Mouse (Mus musculus) lung, embryonic 15.5 days (tissue): Measurements from ENCODE around the gene Gm21964. TPM values are rescaled to one million over a fixed set of nuclear protein-coding genes. Genes with fewer than 3 reads are reported as not detected.

ENCODE experiments used
- ATAC-seq: fragments of 200-750 bp; cut with Nextera tagmentation; 2 replicates; pipeline ENCODE4 v1.8.0; 2017; ENCODE audit warnings: moderate number of reproducible peaks, borderline replicate concordance; ENCODE audit not compliant: low FRiP score, low TSS enrichment; ENCODE audit errors: extremely low read depth
- H3K27ac ChIP-seq: fragments of 300-500 bp; sonication (generic); 2 replicates; pipeline ENCODE4 v1.5.1; 2015; ENCODE audit warnings: moderate library complexity, mild to moderate bottlenecking, inconsistent platforms
- H3K27me3 ChIP-seq: fragments of 300-500 bp; sonication (generic); 2 replicates; pipeline ENCODE4 v1.6.1; 2015; ENCODE audit warnings: inconsistent platforms
- H3K36me3 ChIP-seq: fragments of 300-500 bp; sonication (generic); 2 replicates; pipeline ENCODE4 v1.6.1; 2015; ENCODE audit warnings: inconsistent platforms
- H3K4me1 ChIP-seq: fragments of 300-500 bp; sonication (generic); 2 replicates; pipeline ENCODE4 v1.6.1; 2015; ENCODE audit warnings: inconsistent platforms
- H3K4me2 ChIP-seq: fragments of 300-500 bp; sonication (generic); 2 replicates; pipeline ENCODE4 v1.6.1; 2015; ENCODE audit warnings: inconsistent platforms, mild to moderate bottlenecking, moderate library complexity
- H3K4me3 ChIP-seq: fragments of 300-500 bp; sonication (generic); 2 replicates; pipeline ENCODE4 v1.5.1; 2015; ENCODE audit warnings: mild to moderate bottlenecking, inconsistent platforms
- H3K9ac ChIP-seq: fragments of 300-500 bp; sonication (generic); 2 replicates; pipeline ENCODE4 v1.6.1; 2015; ENCODE audit warnings: inconsistent platforms
- H3K9me3 ChIP-seq: fragments of 300-500 bp; sonication (generic); 2 replicates; pipeline ENCODE4 v1.6.1; 2016; ENCODE audit warnings: inconsistent platforms
- WGBS: fragments of 180-500 bp; shearing (Covaris S2); methylation state at CpG from one replicate; pipeline ENCODE4 v1.1.7; 2015; 5-methylcytosine and 5-hydroxymethylcytosine counted together
- polyA plus RNA-seq: library from polyadenylated mRNA; unstranded; fragments of >200 nt; fragmentation: Nextera tagmentation; extraction: Ambion mirVana; gene quantifications from 2 replicates; pipeline ENCODE4 v1.2.1, GENCODE M21; 2015

Gm21964 gene
- polyA plus RNA-seq: not detected in 2 replicates

DNA sequence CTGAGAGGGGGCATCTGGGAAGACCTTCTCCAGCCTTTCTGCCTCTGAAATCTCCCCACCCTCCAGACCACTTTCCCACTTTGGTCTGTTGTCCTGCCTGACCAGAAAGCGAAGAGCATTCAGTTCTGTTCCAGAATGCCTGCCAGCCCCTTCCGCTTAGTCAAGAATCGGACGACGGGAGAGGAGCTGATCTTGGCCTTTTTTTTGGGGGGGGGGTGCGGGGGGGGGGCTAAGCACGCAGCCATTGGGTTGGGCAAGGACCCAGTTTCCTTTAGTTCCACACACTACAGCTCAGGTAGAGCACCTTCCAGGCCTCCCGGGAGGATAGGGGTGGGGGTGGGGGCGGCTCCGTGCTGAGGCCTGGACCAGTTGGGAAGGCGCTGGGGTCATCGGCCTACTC lies at the start of gene Gm21964:
Gm21964 (plus strand) TSS at position 301 of the 400 bp plus-strand sequence.
- no peak within 1 kb of the TSS for H3K9ac ChIP-seq
- no peak for ATAC-seq
- no peaks in the 10 kb centered on the region for H3K36me3 ChIP-seq
- H3K4me2 ChIP-seq: no peak within 1 kb of the TSS
- H3K9me3 ChIP-seq: no peaks in the 10 kb centered on the region
- H3K4me1 ChIP-seq: no peaks in the 10 kb centered on the region
- 81% methylated on average over 12 of the region's 12 CpGs for whole genome bisulfite sequencing
- H3K4me3 ChIP-seq: no peak within 1 kb of the TSS
- H3K27ac ChIP-seq: no peak within 1 kb of the TSS
- H3K27me3 ChIP-seq: no peaks in the 10 kb centered on the region

DNA sequence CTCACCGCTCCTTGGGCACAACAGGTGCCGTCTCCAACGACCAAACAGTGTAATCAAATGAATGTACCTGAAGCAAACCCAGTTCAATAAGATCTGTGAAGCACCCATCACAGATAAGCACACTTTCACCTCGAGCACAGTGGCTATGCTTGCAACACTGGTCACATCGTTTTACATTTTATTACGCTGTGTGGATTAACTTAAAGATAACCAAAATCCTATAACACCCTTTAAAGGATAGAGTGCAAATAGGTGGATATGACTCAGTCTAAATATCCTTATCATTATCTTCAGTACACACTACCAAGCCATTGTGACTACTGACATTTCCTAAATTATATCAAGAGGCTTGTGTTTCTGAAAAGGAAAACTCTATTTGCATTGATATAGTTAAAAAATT lies 49.8 kb upstream of the Gm21964 start:
- H3K9ac ChIP-seq: no peak overlapping the region
- H3K4me2 ChIP-seq: no peak overlapping the region
- no peak for ATAC-seq
- H3K9me3 ChIP-seq: no peaks in the 10 kb centered on the region
- WGBS: 62% methylated on average over 6 of the region's 6 CpGs
- H3K27me3 ChIP-seq: no peaks in the 10 kb centered on the region
- no peak overlapping the region for H3K27ac ChIP-seq
- no peak overlapping the region for H3K4me3 ChIP-seq
- no peaks in the 10 kb centered on the region for H3K4me1 ChIP-seq
- no peaks in the 10 kb centered on the region for H3K36me3 ChIP-seq

DNA sequence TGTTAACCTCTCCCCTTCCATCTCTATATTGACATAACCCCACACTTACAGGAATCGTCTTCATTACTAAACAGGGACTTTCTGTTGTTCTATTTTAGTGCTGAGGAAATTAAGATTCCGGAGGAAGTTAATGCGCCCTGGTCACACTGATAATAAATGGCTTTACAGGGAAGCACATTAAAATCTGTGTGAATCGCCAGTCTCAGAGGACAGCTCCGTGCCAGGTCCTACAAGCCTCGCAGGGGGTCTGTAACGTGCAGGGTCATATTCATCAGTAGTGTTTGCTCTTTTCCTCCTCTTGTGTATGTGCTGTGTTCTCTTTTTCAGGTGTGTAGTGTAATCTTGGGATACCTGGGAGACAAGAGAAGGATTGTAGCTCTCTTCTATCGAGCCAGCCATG lies 42.8 kb upstream of the Gm21964 start:
- no peak overlapping the region for H3K4me2 ChIP-seq
- no peaks in the 10 kb centered on the region for H3K9me3 ChIP-seq
- no peaks in the 10 kb centered on the region for H3K36me3 ChIP-seq
- WGBS: 53% methylated on average over 8 of the region's 8 CpGs
- ATAC-seq: no peak
- H3K27me3 ChIP-seq: no peaks in the 10 kb centered on the region
- H3K9ac ChIP-seq: no peak overlapping the region
- no peaks in the 10 kb centered on the region for H3K4me1 ChIP-seq
- H3K27ac ChIP-seq: no peak overlapping the region
- H3K4me3 ChIP-seq: no peak overlapping the region

DNA sequence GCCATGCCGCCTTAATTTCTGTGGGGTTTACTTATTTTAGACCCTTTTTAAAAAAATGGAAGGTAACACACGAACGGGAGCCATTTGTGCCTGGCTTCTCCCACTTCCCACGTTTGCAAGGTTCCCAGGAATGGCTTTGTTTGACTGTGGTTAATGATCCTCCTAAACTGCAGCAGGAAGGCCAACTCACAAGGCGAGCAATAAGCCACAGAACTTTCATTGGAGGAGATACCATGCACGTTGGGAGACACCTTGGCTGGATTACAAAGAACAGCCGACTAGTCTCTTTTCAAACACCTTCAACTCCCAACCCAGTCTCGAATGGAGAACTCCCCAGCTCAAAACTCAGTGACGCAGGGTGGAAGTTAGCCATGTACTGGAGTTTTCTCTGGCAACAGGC lies 36.8 kb upstream of the Gm21964 start:
- Histone ChIP-seq H3K9me3 (no peaks in the 10 kb centered on the region), H3K4me3 (no peak overlapping the region), H3K4me2 (no peak overlapping the region), H3K36me3 (no peaks in the 10 kb centered on the region), H3K27ac (no peak overlapping the region), H3K9ac (no peak overlapping the region), H3K4me1 (no peaks in the 10 kb centered on the region), H3K27me3 (no peaks in the 10 kb centered on the region)
- 52% methylated on average over 9 of the region's 9 CpGs for WGBS
- no peak for ATAC-seq

DNA sequence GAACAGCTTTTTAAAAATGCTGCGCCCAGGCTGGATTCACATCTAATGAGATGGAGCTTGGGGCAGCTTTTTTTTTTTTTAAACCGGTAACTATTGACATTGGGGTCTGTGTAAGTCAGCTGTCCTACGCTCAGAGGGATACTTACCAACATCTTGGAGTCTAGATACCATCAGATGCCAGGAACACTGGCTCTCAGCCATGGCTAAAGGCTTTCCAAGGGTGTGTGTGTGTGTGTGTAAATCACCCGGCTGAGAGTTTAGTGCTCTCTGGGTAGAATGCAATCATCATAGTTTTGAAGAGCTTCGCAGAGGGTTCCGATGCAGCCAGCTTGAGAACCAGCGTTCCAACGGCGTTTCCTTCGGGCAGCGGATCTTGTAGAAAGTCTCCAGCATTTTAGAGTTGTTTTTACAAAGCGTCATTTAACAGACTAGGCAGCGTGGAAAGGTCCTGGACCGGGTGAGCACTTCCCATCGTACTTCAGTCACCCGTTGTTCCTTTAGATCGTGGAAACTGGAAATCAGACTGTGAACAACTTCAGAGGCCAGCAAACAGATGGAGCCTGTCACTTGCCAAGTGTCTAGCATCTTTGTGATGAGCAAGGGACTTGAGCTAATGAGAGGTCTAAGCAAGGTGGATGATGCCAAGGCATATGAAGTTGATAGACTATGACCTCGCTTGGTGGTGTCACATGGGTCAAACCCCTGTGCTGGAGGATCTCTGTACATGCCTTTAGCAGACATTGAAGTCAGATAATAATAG lies 36.2 kb upstream of the Gm21964 start:
- Histone ChIP-seq H3K4me2 (no peak overlapping the region), H3K36me3 (no peaks in the 10 kb centered on the region), H3K9ac (no peak overlapping the region), H3K4me1 (no peaks in the 10 kb centered on the region), H3K27me3 (no peaks in the 10 kb centered on the region), H3K4me3 (no peak overlapping the region), H3K27ac (no peak overlapping the region), H3K9me3 (no peaks in the 10 kb centered on the region)
- no peak for ATAC-seq
- 88% methylated on average over 18 of the region's 18 CpGs for WGBS

DNA sequence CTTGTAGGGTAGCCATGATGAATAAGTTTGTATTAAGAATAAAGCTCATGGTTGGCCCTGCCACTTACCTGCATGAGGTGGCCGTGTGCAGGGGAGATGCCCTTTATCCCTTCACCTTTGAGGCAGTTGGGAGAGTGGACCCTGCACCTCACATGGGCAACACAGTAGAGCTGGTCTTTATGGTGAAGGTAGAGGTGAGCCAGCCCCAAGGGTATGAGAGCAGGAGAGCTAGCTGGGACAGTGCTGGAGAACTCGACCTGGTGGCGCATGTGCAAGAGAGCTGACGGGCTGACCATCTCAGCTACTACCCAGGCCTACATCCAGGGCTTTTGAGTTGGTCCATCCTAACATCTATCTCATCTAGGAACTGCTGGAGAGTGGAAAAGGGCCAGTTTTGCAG lies 35.3 kb upstream of the Gm21964 start:
- ATAC-seq: no peak
- H3K4me1 ChIP-seq: no peaks in the 10 kb centered on the region
- no peak overlapping the region for H3K27ac ChIP-seq
- H3K36me3 ChIP-seq: no peaks in the 10 kb centered on the region
- no peak overlapping the region for H3K4me3 ChIP-seq
- no peak overlapping the region for H3K4me2 ChIP-seq
- no peaks in the 10 kb centered on the region for H3K27me3 ChIP-seq
- 88% methylated on average over 4 of the region's 4 CpGs for WGBS
- no peak overlapping the region for H3K9ac ChIP-seq
- no peaks in the 10 kb centered on the region for H3K9me3 ChIP-seq

DNA sequence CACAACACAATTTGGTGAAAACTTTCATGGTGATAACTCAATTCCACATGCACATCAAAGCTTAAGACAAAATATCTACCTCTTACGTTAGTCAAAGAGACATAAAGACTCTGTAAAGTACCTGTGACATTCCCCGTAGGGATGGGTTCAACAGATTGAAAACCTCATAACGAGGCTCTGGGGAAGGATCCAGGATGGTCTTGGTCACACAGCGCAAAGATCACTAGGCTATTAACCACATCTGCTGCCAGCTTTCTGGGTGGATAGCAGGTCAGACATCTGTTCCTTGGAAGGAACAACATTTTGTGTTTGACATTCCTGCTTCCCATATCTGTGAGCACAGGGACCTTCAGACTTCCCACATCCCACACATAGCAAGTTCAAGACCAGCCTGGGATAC lies 31.3 kb upstream of the Gm21964 start:
- WGBS: 88% methylated on average over 4 of the region's 4 CpGs
- Histone ChIP-seq H3K9ac (no peak overlapping the region), H3K4me3 (no peak overlapping the region), H3K27ac (no peak overlapping the region), H3K9me3 (no peaks in the 10 kb centered on the region), H3K4me2 (no peak overlapping the region), H3K27me3 (0 out of 2 replicates have a peak, but pooled peaks cover 3% of the 10 kb centered on the region), H3K36me3 (no peaks in the 10 kb centered on the region), H3K4me1 (no peaks in the 10 kb centered on the region)
- ATAC-seq: no peak

DNA sequence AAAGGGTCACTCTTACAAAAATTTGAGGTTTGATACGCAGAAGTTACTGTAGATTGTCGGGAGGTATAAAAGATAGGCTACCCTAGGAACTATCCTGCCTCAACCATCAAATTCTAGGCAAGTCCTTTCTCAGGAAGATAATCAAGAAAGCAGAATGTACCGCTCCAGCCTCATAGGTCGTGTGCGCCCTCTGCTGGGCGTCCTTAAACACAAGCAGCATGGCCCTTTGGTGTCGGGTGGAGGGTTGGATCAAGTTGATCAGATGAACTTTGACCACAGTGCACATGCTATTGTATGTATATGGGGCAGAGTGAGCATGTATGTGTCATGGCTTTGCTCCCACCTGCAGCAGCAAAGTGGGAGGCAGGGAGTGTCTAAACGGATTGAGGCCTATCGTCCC lies 29.4 kb upstream of the Gm21964 start:
- peak; percentile 31; the same call in 1 of the 2 replicates for ATAC-seq
- WGBS: 14% methylated on average over 9 of the region's 9 CpGs

DNA sequence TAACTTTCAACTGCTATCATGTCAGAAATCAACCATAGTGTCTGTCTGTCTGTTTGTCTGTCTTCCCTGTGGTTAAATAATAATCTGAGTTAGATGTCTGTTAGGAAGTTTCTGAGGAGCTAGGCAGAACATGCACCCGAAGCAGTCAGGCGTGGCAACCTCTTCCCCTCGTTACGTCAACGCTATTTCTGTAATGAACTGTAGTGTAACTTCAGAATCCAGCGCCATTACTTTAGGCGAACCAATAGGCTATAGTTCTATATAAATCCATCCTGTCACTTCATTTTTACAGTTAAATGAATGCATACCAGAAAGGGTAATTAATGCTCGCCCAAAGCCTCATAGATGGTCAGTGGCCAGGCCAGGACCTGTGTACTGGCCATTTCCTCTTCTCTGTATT lies 26.5 kb upstream of the Gm21964 start:
- Histone ChIP-seq H3K4me1 (0 out of 2 replicates have a peak, but pooled peaks cover under 1% of the 10 kb centered on the region), H3K9me3 (no peaks in the 10 kb centered on the region), H3K27me3 (0 out of 2 replicates have a peak, but pooled peaks cover 3% of the 10 kb centered on the region), H3K4me2 (no peak overlapping the region), H3K4me3 (no peak overlapping the region), H3K27ac (no peak overlapping the region), H3K9ac (no peak overlapping the region), H3K36me3 (no peaks in the 10 kb centered on the region)
- no peak for ATAC-seq
- 79% methylated on average over 8 of the region's 8 CpGs for WGBS

More for the DNA sequence above, 29.4 kb upstream of the Gm21964 start:
- H3K9ac ChIP-seq: no peak overlapping the region
- H3K27me3 ChIP-seq: 0 out of 2 replicates have a peak, but pooled peaks cover 3% of the 10 kb centered on the region
- no peak overlapping the region for H3K27ac ChIP-seq
- no peak overlapping the region for H3K4me2 ChIP-seq
- no peaks in the 10 kb centered on the region for H3K9me3 ChIP-seq
- no peak overlapping the region for H3K4me3 ChIP-seq
- no peaks in the 10 kb centered on the region for H3K4me1 ChIP-seq
- H3K36me3 ChIP-seq: no peaks in the 10 kb centered on the region

DNA sequence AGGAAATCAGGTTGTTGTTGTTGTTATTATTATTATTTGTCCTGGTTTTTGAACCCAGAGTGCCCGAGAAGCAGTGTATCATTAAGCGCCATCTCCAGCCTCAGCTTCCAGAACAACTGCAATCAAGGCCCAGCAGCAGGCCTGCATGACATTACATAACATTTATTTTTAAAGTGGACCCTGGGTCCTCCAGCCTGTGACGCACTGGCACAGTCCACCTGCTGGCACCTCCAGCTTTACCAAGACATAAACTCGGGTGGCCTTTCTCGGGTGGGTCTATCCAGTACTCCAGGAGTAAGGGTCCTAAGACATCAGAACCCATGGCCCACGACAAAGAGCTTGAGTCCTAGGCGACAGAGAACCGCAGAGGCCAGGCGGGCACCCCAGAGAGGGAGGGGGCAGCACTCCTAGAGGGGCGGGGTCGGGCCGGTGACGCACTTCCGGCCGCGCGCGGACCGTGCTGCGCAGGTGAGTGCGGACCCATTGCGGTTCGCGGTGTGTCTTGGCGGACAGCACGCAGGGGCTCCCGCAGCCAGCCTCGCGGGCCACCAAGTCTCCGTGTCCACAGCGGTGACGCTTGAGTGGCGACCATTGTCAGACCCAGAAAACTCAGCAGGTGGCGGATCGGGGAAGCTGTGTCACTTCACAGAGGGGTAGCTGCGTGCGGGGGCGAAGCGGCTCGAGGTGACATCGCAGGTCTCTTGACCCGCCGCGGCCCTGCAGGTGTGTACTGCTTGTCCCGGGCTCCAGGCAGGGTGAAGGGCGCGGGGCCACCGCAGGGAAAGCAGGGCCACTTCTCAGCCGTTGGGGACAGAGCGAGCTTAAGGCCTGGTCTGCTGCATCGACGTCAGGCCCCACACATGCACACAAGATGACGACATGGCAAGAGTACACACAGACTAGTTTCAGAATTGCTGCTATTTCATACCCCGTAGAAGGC lies 21.5 kb upstream of the Gm21964 start, which contains the start of gene Zfp612:
Zfp612 (plus strand) TSS at position 465 of the 940 bp plus-strand sequence.
- peak within 1 kb of the TSS; percentile 59 for H3K9ac ChIP-seq
- 6% methylated on average over 48 of the region's 54 CpGs for WGBS
- H3K4me2 ChIP-seq: peak within 1 kb of the TSS; percentile 90
- H3K36me3 ChIP-seq: no peaks in the 10 kb centered on the region
- H3K4me3 ChIP-seq: peak within 1 kb of the TSS; percentile 59
- H3K27ac ChIP-seq: no peak within 1 kb of the TSS
- peak; percentile 85 for ATAC-seq
- H3K9me3 ChIP-seq: no peaks in the 10 kb centered on the region
- H3K27me3 ChIP-seq: no peaks in the 10 kb centered on the region
- 0 out of 2 replicates have a peak, but pooled peaks cover 8% of the 10 kb centered on the region for H3K4me1 ChIP-seq

DNA sequence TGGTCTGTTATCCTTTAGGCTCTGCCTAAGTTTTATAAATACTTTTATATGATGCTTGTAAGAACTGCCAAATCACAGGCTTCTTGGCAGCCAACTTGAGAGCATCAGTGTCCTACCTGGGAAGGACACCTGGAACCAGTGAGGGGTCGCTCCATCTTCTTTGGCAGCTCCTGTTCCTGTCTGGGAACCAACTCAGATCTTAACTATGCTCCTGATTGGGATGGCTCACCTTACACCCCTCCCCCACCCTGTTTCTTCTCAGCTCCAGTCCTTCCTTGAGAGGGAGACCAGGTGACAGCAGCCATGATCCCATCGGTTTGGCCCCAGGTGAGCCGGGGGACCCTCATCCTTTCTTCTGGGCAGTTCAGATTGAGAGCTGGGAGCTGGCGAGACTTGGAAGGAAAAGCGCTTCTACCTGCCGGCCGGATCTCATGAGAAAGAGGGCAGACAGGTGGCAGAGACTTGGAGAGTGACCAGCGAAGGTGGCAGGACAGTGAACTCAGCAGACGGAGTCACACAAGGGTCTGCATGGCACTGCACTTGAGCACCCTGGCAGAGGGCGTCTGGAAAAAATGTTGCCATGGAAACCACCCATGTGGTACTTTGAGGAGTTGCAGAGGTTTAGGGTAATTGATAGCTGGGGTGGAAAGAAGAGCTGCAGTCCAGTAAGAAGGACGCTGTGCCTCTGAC lies 18.4 kb upstream of the Gm21964 start:
- Histone ChIP-seq H3K27me3 (no peaks in the 10 kb centered on the region), H3K4me1 (0 out of 2 replicates have a peak, but pooled peaks cover 8% of the 10 kb centered on the region), H3K36me3 (no peaks in the 10 kb centered on the region), H3K4me3 (no peak overlapping the region), H3K4me2 (no peak overlapping the region), H3K27ac (no peak overlapping the region), H3K9me3 (no peaks in the 10 kb centered on the region), H3K9ac (no peak overlapping the region)
- WGBS: 77% methylated on average over 11 of the region's 11 CpGs
- no peak for ATAC-seq
